Mouse (Mus musculus): ENCODE results near the gene Ddb2.

- TF ChIP-seq GATA1 (IDR thresholded peaks at IDR 0.05; ENCODE audit: borderline replicate concordance, low read length) (no peak), FLI1 (IDR thresholded peaks at IDR 0.05; ENCODE audit: low read length) (no peak)
Observed at GRCm38 (mm10) chr2:91285885-91286505, 49.2 kb upstream of the Ddb2 start.

All from megakaryocyte, embryonic 14.5 days (primary cell).